Mouse (Mus musculus): ENCODE measurements around the gene Gm10999.
"Not testable (repeated sequence)": the region's sequence is repeated elsewhere in the genome, so short reads cannot be mapped to it uniquely, and the experiment has no call there.

Gene Gm10999

DNA sequence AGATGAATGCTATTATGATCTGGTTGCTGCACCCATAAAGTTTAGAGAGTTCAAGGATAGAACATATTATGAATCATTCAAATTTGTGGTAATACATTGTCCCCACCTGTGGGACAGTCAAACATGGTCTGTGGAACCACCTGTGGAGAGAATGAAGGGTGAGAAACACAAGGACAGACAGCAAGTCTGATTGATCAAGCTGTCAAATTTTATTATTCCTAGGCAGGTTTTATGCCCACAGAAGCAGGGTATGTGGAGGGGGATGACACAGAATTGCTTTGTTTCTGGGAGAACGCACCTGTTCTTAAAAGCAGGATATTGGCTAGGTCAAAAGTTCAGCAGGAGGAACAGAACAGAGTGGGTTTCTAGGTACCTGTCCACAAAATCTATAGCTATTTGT is at the start of gene Gm10999:
Gene Gm10999, minus strand, starts transcription at position 101 of the 400 bp plus-strand sequence.
- no peak for DNase-seq

DNA sequence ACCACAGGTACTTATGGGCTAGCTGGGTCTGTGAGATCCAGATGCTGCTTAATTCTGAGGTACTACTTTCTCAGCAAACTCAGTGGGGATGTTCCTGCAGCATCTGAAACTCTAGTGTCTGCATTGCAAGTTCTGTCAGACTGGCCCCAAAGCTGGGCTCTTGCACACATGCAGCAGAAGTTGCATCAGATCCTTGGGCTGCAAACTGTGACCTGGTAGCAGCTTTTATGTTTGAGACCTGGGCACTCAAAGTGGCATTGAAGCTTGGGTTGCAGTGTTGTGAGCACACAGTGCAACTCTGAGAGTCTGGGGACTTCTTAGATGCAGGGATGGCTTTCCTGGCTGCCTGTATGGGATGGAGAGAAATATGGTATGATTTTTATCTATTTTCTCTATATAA is 2.0 kb upstream of the Gm10999 start:
- DNase-seq: peak; percentile 70

DNA sequence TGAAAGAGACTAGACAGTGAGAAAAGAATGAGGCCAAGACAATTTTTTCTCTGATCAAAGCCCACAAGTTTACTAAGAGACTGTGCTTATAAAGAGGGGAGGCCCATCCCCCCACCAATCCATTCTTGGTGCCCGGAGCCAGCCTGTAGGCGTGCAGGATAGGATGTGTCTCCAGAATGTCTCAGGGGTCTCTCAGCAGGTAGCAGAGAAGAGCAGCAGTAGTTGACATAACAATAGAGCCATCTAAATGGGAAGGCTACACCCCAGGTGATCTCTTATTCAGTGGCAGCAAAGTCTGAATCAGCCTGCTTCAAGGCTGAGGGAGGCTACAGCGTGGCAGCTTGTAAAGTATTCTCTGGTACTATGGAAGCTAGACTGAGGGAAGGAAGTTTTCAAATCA is 15.7 kb downstream of the Gm10999 start:
- not testable (repeated sequence) for DNase-seq

All from heart, adult 11 months (tissue).